Mouse (Mus musculus): Measurements from ENCODE around the gene Ankle1. TPM values are rescaled to one million over a fixed set of nuclear protein-coding genes. Genes with fewer than 3 reads are reported as not detected.
"Not testable (repeated sequence)": the region's sequence is repeated elsewhere in the genome, so short reads cannot be mapped to it uniquely, and the experiment has no call there.

The Ankle1 gene
- polyA plus RNA-seq, 1 experiment from 2014 or later = 47.3 TPM

GRCm38 (mm10) chr8:71404011-71404410 is 1.8 kb upstream of the Ankle1 start:
- Histone ChIP-seq H3K27ac (no peak overlapping the region), H3K27me3 (ENCODE audit: poor library complexity, severe bottlenecking) (no peaks in the 10 kb centered on the region), H3K36me3 (replicated peaks) (peaks cover 57% of the 10 kb centered on the region), H3K4me3 (0 out of 2 replicates have a peak overlapping the region, but pooled peaks have one; percentile 3), H3K4me1 (peaks cover 30% of the 10 kb centered on the region), H3K9me3 (no peaks in the 10 kb centered on the region)
- peak; percentile 13 for DNase-seq (ENCODE audit: extremely low spot score, low spot score)
- WGBS = 88% methylated on average over 8 of the region's 8 CpGs

- Histone ChIP-seq H3K36me3 (replicated peaks) (peaks cover 57% of the 10 kb centered on the region), H3K27ac (no peak overlapping the region), H3K9me3 (no peaks in the 10 kb centered on the region), H3K4me1 (peaks cover 30% of the 10 kb centered on the region), H3K27me3 (ENCODE audit: poor library complexity, severe bottlenecking) (no peaks in the 10 kb centered on the region), H3K4me3 (peak overlapping the region; percentile 73)
- peak; percentile 13 for DNase-seq (ENCODE audit: extremely low spot score, low spot score)
- 88% methylated on average over 9 of the region's 9 CpGs for WGBS
Measured at GRCm38 (mm10) chr8:71404951-71405351, 859 bp upstream of the Ankle1 start.

- peak; percentile 81 for DNase-seq (ENCODE audit: extremely low spot score, low spot score)
- Histone ChIP-seq H3K9me3 (no peaks in the 10 kb centered on the region), H3K27ac (peak overlapping the region; percentile 92), H3K4me3 (peak overlapping the region; percentile 73), H3K4me1 (peaks cover 30% of the 10 kb centered on the region), H3K27me3 (ENCODE audit: poor library complexity, severe bottlenecking) (no peaks in the 10 kb centered on the region), H3K36me3 (replicated peaks) (peaks cover 51% of the 10 kb centered on the region)
- WGBS = 1% methylated on average over 55 of the region's 55 CpGs
Measured at GRCm38 (mm10) chr8:71406099-71407015, 547 bp downstream of the Ankle1 start.

- Histone ChIP-seq H3K36me3 (replicated peaks) (peaks cover 47% of the 10 kb centered on the region), H3K27me3 (ENCODE audit: poor library complexity, severe bottlenecking) (no peaks in the 10 kb centered on the region), H3K4me3 (peak overlapping the region; percentile 73; the same call in 1 of the 2 replicates), H3K4me1 (peaks cover 37% of the 10 kb centered on the region), H3K9me3 (no peaks in the 10 kb centered on the region), H3K27ac (no peak overlapping the region)
- 94% methylated on average over 14 of the region's 14 CpGs for WGBS
- no peak for DNase-seq (ENCODE audit: extremely low spot score, low spot score)
Measured at GRCm38 (mm10) chr8:71407441-71407840, 1.6 kb downstream of the Ankle1 start.

- 89% methylated on average over 4 of the region's 4 CpGs for WGBS
- Histone ChIP-seq H3K27me3 (ENCODE audit: poor library complexity, severe bottlenecking) (no peaks in the 10 kb centered on the region), H3K4me3 (no peak overlapping the region), H3K27ac (no peak overlapping the region), H3K36me3 (replicated peaks) (peaks cover 41% of the 10 kb centered on the region), H3K4me1 (peaks cover 37% of the 10 kb centered on the region), H3K9me3 (no peaks in the 10 kb centered on the region)
- DNase-seq (ENCODE audit: extremely low spot score, low spot score) = no peak
Measured at GRCm38 (mm10) chr8:71408231-71408630, 2.4 kb downstream of the Ankle1 start.

GRCm38 (mm10) chr8:71411535-71412273 is 5.9 kb downstream of the Ankle1 start:
- peaks cover 18% of the 10 kb centered on the region for H3K4me1 ChIP-seq
- H3K9me3 ChIP-seq = no peaks in the 10 kb centered on the region
- peak; percentile 23 for DNase-seq (ENCODE audit: extremely low spot score, low spot score)
- no peak overlapping the region for H3K27ac ChIP-seq
- no peak overlapping the region for H3K4me3 ChIP-seq
- 52% methylated on average over 11 of the region's 11 CpGs for WGBS
- peaks cover 35% of the 10 kb centered on the region for H3K36me3 ChIP-seq (replicated peaks)
- no peaks in the 10 kb centered on the region for H3K27me3 ChIP-seq (ENCODE audit: poor library complexity, severe bottlenecking)

- Histone ChIP-seq H3K4me1 (0 out of 2 replicates have a peak, but pooled peaks cover 3% of the 10 kb centered on the region), H3K27me3 (ENCODE audit: poor library complexity, severe bottlenecking) (no peaks in the 10 kb centered on the region), H3K9me3 (peaks cover 11% of the 10 kb centered on the region; the same call in 1 of the 2 replicates), H3K4me3 (no peak overlapping the region), H3K27ac (no peak overlapping the region), H3K36me3 (replicated peaks) (no peaks in the 10 kb centered on the region)
- DNase-seq (ENCODE audit: extremely low spot score, low spot score) = no peak
Measured at GRCm38 (mm10) chr8:71422121-71422520, 16.3 kb downstream of the Ankle1 start.

- not testable (repeated sequence) for H3K9me3 ChIP-seq; H3K4me1 ChIP-seq; H3K36me3 ChIP-seq (replicated peaks); H3K4me3 ChIP-seq; H3K27me3 ChIP-seq (ENCODE audit: poor library complexity, severe bottlenecking); H3K27ac ChIP-seq; DNase-seq (ENCODE audit: extremely low spot score, low spot score)
- 85% methylated on average over 1 of the region's 1 CpGs for WGBS
Measured at GRCm38 (mm10) chr8:71432935-71433334, 27.1 kb downstream of the Ankle1 start.

- no peak overlapping the region for H3K27ac ChIP-seq
- DNase-seq (ENCODE audit: extremely low spot score, low spot score) = no peak
- peaks cover 3% of the 10 kb centered on the region; the same call in 1 of the 2 replicates for H3K9me3 ChIP-seq
- H3K36me3 ChIP-seq (replicated peaks) = no peaks in the 10 kb centered on the region
- H3K27me3 ChIP-seq (ENCODE audit: poor library complexity, severe bottlenecking) = peaks cover 3% of the 10 kb centered on the region; the same call in 1 of the 2 replicates
- no peaks in the 10 kb centered on the region for H3K4me1 ChIP-seq
- no peak overlapping the region for H3K4me3 ChIP-seq
- 48% methylated on average over 3 of the region's 3 CpGs for WGBS
Measured at GRCm38 (mm10) chr8:71437041-71437440, 31.2 kb downstream of the Ankle1 start.

GRCm38 (mm10) chr8:71441404-71441803 is 35.6 kb downstream of the Ankle1 start:
- no peak for DNase-seq (ENCODE audit: extremely low spot score, low spot score)
- H3K4me3 ChIP-seq = no peak overlapping the region
- H3K4me1 ChIP-seq = no peaks in the 10 kb centered on the region
- H3K36me3 ChIP-seq (replicated peaks) = no peaks in the 10 kb centered on the region
- no peak overlapping the region for H3K27ac ChIP-seq
- WGBS = under 1% methylated on average over 7 of the region's 7 CpGs
- no peaks in the 10 kb centered on the region for H3K9me3 ChIP-seq
- H3K27me3 ChIP-seq (ENCODE audit: poor library complexity, severe bottlenecking) = peaks cover 20% of the 10 kb centered on the region

GRCm38 (mm10) chr8:71445096-71445495 is 39.3 kb downstream of the Ankle1 start:
- no peaks in the 10 kb centered on the region for H3K9me3 ChIP-seq
- H3K4me3 ChIP-seq = no peak overlapping the region
- no peaks in the 10 kb centered on the region for H3K4me1 ChIP-seq
- WGBS = 88% methylated on average over 7 of the region's 7 CpGs
- peaks cover 20% of the 10 kb centered on the region for H3K27me3 ChIP-seq (ENCODE audit: poor library complexity, severe bottlenecking)
- DNase-seq (ENCODE audit: extremely low spot score, low spot score) = no peak
- no peak overlapping the region for H3K27ac ChIP-seq
- H3K36me3 ChIP-seq (replicated peaks) = no peaks in the 10 kb centered on the region

- 75% methylated on average over 4 of the region's 4 CpGs for WGBS
- H3K27me3 ChIP-seq (ENCODE audit: poor library complexity, severe bottlenecking) = peaks cover 12% of the 10 kb centered on the region; the same call in 1 of the 2 replicates
Measured at GRCm38 (mm10) chr8:71451337-71451736, 45.5 kb downstream of the Ankle1 start.

GRCm38 (mm10) chr8:71451777-71452176 is 46.0 kb downstream of the Ankle1 start:
- WGBS = 61% methylated on average over 11 of the region's 11 CpGs
- Histone ChIP-seq H3K36me3 (replicated peaks) (peaks cover 6% of the 10 kb centered on the region), H3K27me3 (ENCODE audit: poor library complexity, severe bottlenecking) (peaks cover 12% of the 10 kb centered on the region; the same call in 1 of the 2 replicates), H3K27ac (no peak overlapping the region), H3K4me1 (peaks cover 1% of the 10 kb centered on the region), H3K9me3 (no peaks in the 10 kb centered on the region), H3K4me3 (no peak overlapping the region)
- no peak for DNase-seq (ENCODE audit: extremely low spot score, low spot score)

More at GRCm38 (mm10) chr8:71451337-71451736, 45.5 kb downstream of the Ankle1 start:
- no peak overlapping the region for H3K27ac ChIP-seq
- no peaks in the 10 kb centered on the region for H3K4me1 ChIP-seq
- H3K9me3 ChIP-seq = no peaks in the 10 kb centered on the region
- no peak overlapping the region for H3K4me3 ChIP-seq
- peaks cover 2% of the 10 kb centered on the region for H3K36me3 ChIP-seq (replicated peaks)
- DNase-seq (ENCODE audit: extremely low spot score, low spot score) = no peak

All from forebrain, embryonic 10.5 days (tissue).